Mouse (Mus musculus) kidney, adult 8-10 months (tissue): ENCODE data around the gene Tes.
A peak's percentile ranks its signal among the peaks of the same experiment; 100 is the strongest.
"Not testable (repeated sequence)": the region's sequence is repeated elsewhere in the genome, so short reads cannot be mapped to it uniquely, and the experiment has no call there.

Experiments
- DNase-seq, 2 experiments: peaks; one replicate each; pipeline ENCODE4 v3.0.0; 2022

Tes gene

GRCm38 (mm10) chr6:17064936-17065790 is at the start of gene Tes:
Gene Tes (plus strand): TSS chr6:17065149.
- DNase-seq: peak; percentile 88 to 90

- DNase-seq: no peak
Observed at GRCm38 (mm10) chr6:17025886-17026285, 39.1 kb upstream of the Tes start.

GRCm38 (mm10) chr6:17027572-17027971 is 37.4 kb upstream of the Tes start:
- DNase-seq: peak in 1 of 2 experiments; percentile 18

GRCm38 (mm10) chr6:17028809-17029208 is 36.1 kb upstream of the Tes start:
- no peak for DNase-seq

- peak in 1 of 2 experiments; percentile 7 for DNase-seq
Observed at GRCm38 (mm10) chr6:17032231-17032728, 32.7 kb upstream of the Tes start.

- no peak for DNase-seq
Observed at GRCm38 (mm10) chr6:17034095-17034494, 30.9 kb upstream of the Tes start.

GRCm38 (mm10) chr6:17035228-17035627 is 29.7 kb upstream of the Tes start:
- DNase-seq: no peak

GRCm38 (mm10) chr6:17051432-17052025 is 13.4 kb upstream of the Tes start:
- DNase-seq: no peak

GRCm38 (mm10) chr6:17053028-17053660 is 11.8 kb upstream of the Tes start:
- no peak for DNase-seq

DNA sequence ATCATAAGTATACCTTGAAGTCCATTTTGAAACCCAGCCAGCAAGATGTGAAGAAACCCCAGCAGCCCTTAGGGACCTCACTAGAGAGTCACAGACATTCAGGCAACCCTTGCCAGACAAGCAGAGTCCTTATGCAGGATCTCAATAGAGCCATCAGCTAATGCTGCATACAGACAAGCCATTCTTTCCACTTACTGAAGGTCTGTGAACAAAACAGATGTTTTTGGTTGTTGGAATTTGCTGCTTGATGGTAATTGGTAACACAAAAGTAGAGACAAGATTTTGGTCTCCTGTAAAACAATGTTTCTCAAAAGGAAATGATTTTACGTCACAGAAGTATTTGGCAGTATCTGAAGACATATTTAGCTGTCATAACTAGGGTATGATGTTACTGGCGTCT is 10.2 kb upstream of the Tes start:
- DNase-seq: no peak

DNA sequence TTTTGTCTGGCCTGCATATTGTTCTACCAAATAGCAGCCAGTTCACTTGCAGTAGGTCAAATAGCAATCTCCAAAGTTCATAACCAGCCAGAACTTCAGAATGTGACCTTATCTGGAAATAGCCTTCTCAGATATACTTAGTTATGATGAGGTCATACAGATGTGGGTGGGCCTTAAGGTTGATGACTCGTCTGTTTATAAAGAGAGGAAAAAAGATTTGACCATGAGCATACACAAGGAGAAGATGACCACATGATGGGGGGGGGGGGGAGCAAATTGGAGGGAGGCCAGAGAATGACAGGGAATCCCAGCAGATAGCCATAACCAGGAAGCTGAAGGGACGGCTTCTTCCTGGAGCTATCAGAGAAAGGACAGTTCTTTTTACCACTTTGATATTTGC is 9.3 kb upstream of the Tes start:
- no peak for DNase-seq

GRCm38 (mm10) chr6:17059501-17059900 is 5.4 kb upstream of the Tes start:
- DNase-seq: peak; percentile 31 to 59

GRCm38 (mm10) chr6:17060154-17060553 is 4.8 kb upstream of the Tes start:
- no peak for DNase-seq

DNA sequence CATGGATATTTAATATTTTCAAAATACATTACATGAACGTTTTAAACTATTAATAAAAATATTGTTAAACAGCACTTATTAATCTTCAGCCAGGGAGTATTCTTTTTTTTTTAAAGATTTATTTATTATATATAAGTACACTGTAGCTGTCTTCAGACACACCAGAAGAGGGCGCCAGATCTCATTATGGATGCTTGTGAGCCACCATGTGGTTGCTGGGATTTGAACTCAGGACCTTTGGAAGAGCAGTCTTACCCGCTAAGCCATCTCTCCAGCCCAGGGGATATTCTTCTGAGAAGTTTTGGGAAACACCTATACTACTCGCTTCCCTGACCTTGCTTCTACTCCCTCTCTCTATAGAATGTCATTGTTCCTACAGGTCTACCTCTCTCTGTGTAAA is 3.1 kb upstream of the Tes start:
- DNase-seq: not testable (repeated sequence)

DNA sequence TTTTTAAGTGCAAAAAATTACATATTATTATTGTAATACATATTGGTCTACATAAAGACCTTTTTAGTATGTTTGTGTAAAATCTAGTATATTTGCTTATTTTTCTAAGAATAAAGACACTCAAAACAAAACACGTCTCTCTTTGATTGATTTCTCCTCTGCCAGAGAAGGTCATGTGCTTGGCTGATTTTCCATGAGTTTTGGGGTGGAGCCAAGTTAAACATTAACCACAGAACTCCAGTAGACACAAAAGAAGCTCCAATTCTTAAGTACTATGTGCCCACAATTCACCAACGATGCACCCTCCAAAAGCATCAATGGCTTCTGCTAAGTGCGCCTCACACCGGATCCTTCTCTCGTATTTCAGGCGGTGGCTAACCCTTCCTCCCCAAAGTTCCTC is 2.6 kb upstream of the Tes start:
- peak; percentile 66 to 68 for DNase-seq

- peak in 1 of 2 experiments; percentile 21 for DNase-seq
Observed at GRCm38 (mm10) chr6:17065791-17066169, 831 bp downstream of the Tes start.

DNA sequence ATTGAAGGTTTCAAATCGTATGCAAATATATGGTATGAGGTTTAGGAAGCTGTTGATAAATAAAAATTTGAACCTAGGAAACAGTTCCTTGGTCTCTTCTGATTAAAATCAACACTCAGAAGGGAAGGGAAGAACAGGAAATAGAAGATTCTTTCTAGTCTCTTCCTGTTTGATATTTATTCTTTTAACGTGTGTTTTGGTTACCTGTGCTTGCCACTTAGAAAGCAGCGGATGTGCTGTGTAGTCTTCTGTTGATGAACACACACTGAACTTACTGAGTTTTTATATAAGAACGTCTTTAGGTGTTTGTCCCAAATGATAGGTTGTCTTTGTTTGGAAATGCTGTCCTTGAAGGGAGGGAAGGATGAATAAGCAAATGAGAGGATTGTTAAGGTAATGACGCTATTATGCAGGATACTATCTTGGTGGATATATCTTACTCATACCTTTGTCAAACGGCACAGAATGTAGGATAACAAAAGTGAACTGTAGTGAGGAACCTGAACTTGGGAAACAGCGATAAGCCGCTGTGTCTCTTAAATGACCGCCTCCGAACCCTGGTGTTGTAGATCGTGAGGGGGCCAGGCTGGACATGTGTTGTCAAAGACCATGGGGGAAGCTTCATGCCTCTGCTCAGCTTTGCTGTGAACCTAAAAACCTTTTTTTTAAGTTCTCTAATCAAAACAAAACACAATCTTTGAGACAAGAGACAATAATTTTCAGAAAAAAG is 1.4 kb downstream of the Tes start:
- DNase-seq: no peak

- DNase-seq: no peak
Observed at GRCm38 (mm10) chr6:17071899-17072298, 7.0 kb downstream of the Tes start.

- DNase-seq: no peak
Observed at GRCm38 (mm10) chr6:17072338-17072737, 7.4 kb downstream of the Tes start.

- no peak for DNase-seq
Observed at GRCm38 (mm10) chr6:17072763-17073484, 8.0 kb downstream of the Tes start.

- no peak for DNase-seq
Observed at GRCm38 (mm10) chr6:17077270-17077669, 12.3 kb downstream of the Tes start.

GRCm38 (mm10) chr6:17077720-17078119 is 12.8 kb downstream of the Tes start:
- DNase-seq: peak; percentile 23 to 25
